Mouse (Mus musculus) testis, adult 2 months (tissue): Measurements from ENCODE around the gene Fbxo8.

Experiments used
- CTCF ChIP-seq: fragments of 200-500 bp; IDR thresholded peaks from 2 replicates; pipeline ENCODE4 v1.5.1; 2012; ENCODE audit warnings: low read depth, mild to moderate bottlenecking, inconsistent platforms, low read length, moderate library complexity; ENCODE audit not compliant: control insufficient read depth, insufficient read depth, insufficient replicate concordance
- POLR2A ChIP-seq: fragments of 200-500 bp; IDR thresholded peaks from 2 replicates; pipeline ENCODE4 v1.6.1; 2012; ENCODE audit warnings: low read depth, mild to moderate bottlenecking, inconsistent platforms, low read length, moderate library complexity; ENCODE audit not compliant: control insufficient read depth

GRCm38 (mm10) chr8:56552551-56553103 is 1.7 kb downstream of the Fbxo8 start:
- TF ChIP-seq POLR2A: no peak
- no peak for TF ChIP-seq CTCF
